In genomic region chr6:39783521-39783920, GRCm38 (mm10) we compare ENCODE assay signal across 26 mouse cellular contexts. TPM values are rescaled to one million over a fixed set of nuclear protein-coding genes. Genes with fewer than 3 reads are reported as not detected.
A peak's percentile ranks its signal among the peaks of the same experiment; 100 is the strongest.
DNase-seq lines count a peak whose midpoint lies in the region; ATAC-seq and TF ChIP-seq lines count a peak whose summit lies in the region.
"Had no signal": no experiment of that assay in that cellular context is flagged by ENCODE, and none has a peak within 500 bp of the region (broad histone marks: within the 10 kb centered on the region; RNA-seq: fewer than 3 reads in every experiment).

No protein-coding gene starts in this region.

- no peaks in the 10 kb centered on the region for H3K36me3 ChIP-seq in midbrain, postnatal 0 days (ENCODE audit: insufficient read depth, low read length)
- H3K36me3 ChIP-seq: forebrain, embryonic 10.5 days; heart, embryonic 10.5 days; limb, embryonic 15.5 days; liver, embryonic 15.5 days; midbrain, embryonic 12.5 days; neural tube, embryonic 12.5 days had no signal

- H3K27ac ChIP-seq in midbrain, postnatal 0 days (ENCODE audit: low read depth, low read length) = no peak overlapping the region
- H3K27ac ChIP-seq: forebrain, embryonic 10.5 days; heart, embryonic 10.5 days; layer of hippocampus, adult 2 months; limb, embryonic 15.5 days; liver, embryonic 15.5 days; midbrain, embryonic 12.5 days; neural tube, embryonic 12.5 days; stomach, postnatal 0 days had no signal

- TF ChIP-seq POLR2A in lung, adult 2 months (IDR thresholded peaks at IDR 0.05; ENCODE audit: borderline replicate concordance, extremely low read depth, low read depth, low read length) = no peak

- H3K4me1 ChIP-seq in lung, adult 2 months (ENCODE audit: control insufficient read depth, insufficient read depth, low read length) = 0 out of 2 replicates have a peak, but pooled peaks cover 2% of the 10 kb centered on the region
- H3K4me1 ChIP-seq in midbrain, postnatal 0 days (ENCODE audit: insufficient read depth, low read length) = no peaks in the 10 kb centered on the region

- ATAC-seq in midbrain, postnatal 0 days (ENCODE audit: low FRiP score) = no peak
- ATAC-seq: forebrain, postnatal 0 days; hindbrain, embryonic 16.5 days had no signal

- no peak for TF ChIP-seq CTCF in lung, adult 2 months (IDR thresholded peaks at IDR 0.05; ENCODE audit: insufficient read depth, low read length)
- no peak for TF ChIP-seq CTCF in midbrain, postnatal 0 days (IDR thresholded peaks at IDR 0.05)

- H3K9ac ChIP-seq in midbrain, postnatal 0 days (replicated peaks; ENCODE audit: low read length, poor library complexity, severe bottlenecking) = no peak overlapping the region
- H3K9ac ChIP-seq: forebrain, postnatal 0 days; limb, embryonic 15.5 days; liver, embryonic 15.5 days; midbrain, embryonic 12.5 days; neural tube, embryonic 12.5 days had no signal

- no peaks in the 10 kb centered on the region for H3K27me3 ChIP-seq in midbrain, postnatal 0 days (ENCODE audit: insufficient read depth, low read length)
- H3K27me3 ChIP-seq: limb, embryonic 15.5 days; neural tube, embryonic 12.5 days had no signal

- WGBS in lung, adult 2 months = 74% methylated on average over 7 of the region's 7 CpGs
- WGBS in midbrain, postnatal 0 days = 69% methylated on average over 7 of the region's 7 CpGs

- H3K4me2 ChIP-seq in midbrain, postnatal 0 days (ENCODE audit: low read depth, low read length, poor library complexity, severe bottlenecking) = no peak overlapping the region
- H3K4me2 ChIP-seq: limb, embryonic 15.5 days; liver, embryonic 15.5 days; midbrain, embryonic 12.5 days; neural tube, embryonic 12.5 days had no signal

- H3K9me3 ChIP-seq in midbrain, postnatal 0 days (ENCODE audit: low read length) = no peaks in the 10 kb centered on the region
- H3K9me3 ChIP-seq: forebrain, embryonic 10.5 days; heart, embryonic 10.5 days; limb, embryonic 15.5 days; liver, embryonic 15.5 days; midbrain, embryonic 12.5 days; neural tube, embryonic 12.5 days had no signal

- peak; percentile 26 for DNase-seq in gastrocnemius, postnatal 14 days
- no peak for DNase-seq in gastrocnemius, postnatal 10 days
- peak; percentile 47 for DNase-seq in kidney, postnatal 10 days
- no peak for DNase-seq in kidney, adult 18-20 months
- DNase-seq in lung, postnatal 25 days (ENCODE audit: low spot score) = peak; percentile 8
- no peak for DNase-seq in lung, adult 2 months
- no peak for DNase-seq in midbrain, postnatal 0 days (ENCODE audit: low spot score)
- no peak for DNase-seq in thymus, postnatal 36 days
- DNase-seq: adrenal gland, postnatal 36 days; B cell, adult 2 months; cerebellum, adult 2 months; forebrain, postnatal 0 days; heart, postnatal 36 days; kidney, adult 11 months; layer of hippocampus, postnatal 36 days; right cerebral cortex, postnatal 4 days; thymus, postnatal 14 days had no signal

- no peak overlapping the region for H3K4me3 ChIP-seq in lung, adult 2 months (replicated peaks; ENCODE audit: extremely low read depth, low read depth, low read length)
- no peak overlapping the region for H3K4me3 ChIP-seq in midbrain, postnatal 0 days (ENCODE audit: low read depth, low read length)
- H3K4me3 ChIP-seq: forebrain, embryonic 10.5 days; heart, embryonic 10.5 days; layer of hippocampus, adult 2 months; limb, embryonic 15.5 days; liver, embryonic 15.5 days; midbrain, embryonic 12.5 days; neural tube, embryonic 12.5 days had no signal

- intact Hi-C loops in gastrocnemius, postnatal 14 days (cut with DNase I; ENCODE audit: low total_unique reads) = loop anchor here (5.0 to 10.0 kb wide), 2 partner anchors 159 to 316 kb away; no protein-coding TSS in a partner anchor

RNA-seq across cellular contexts. Expression of gene Mrps33, which starts 27.3 kb away (rescaled TPM):
- 10 to 100 TPM; 54.9 to 65.0 TPM for total RNA-seq in gastrocnemius, postnatal 14 days (2021)
- 10 to 100 TPM; 57.4 to 61.1 TPM for total RNA-seq in gastrocnemius, postnatal 10 days (2021)
- 34.2 and 73.7 TPM in 2 replicates for polyA plus RNA-seq in lung, adult 2 months (2012; rRNA removed)
- 34.3 and 41.7 TPM in 2 replicates for total RNA-seq in midbrain, postnatal 0 days (2014; rRNA removed)
- 167 and 171 TPM in 2 replicates for polyA plus RNA-seq in midbrain, postnatal 0 days (2015; fragmentation: Nextera tagmentation; extraction: Ambion mirVana)

RNA-seq across cellular contexts. Expression of gene Braf, which starts 58.3 kb away (rescaled TPM):
- total RNA-seq in gastrocnemius, postnatal 14 days (2021) = 1 to 10 TPM; 8.3 to 9.3 TPM
- total RNA-seq in gastrocnemius, postnatal 10 days (2021) = 10 to 100 TPM; 10.2 to 14.1 TPM
- polyA plus RNA-seq in lung, adult 2 months (2012; rRNA removed) = 7.7 and 14.6 TPM in 2 replicates
- total RNA-seq in midbrain, postnatal 0 days (2014; rRNA removed) = 46.0 and 48.0 TPM in 2 replicates
- polyA plus RNA-seq in midbrain, postnatal 0 days (2015; fragmentation: Nextera tagmentation; extraction: Ambion mirVana) = 14.4 and 17.1 TPM in 2 replicates

Comparison
In these comparisons a context has a peak if more than half of its experiments do, and no peak if none do; other contexts are left out.
1. DNase-seq: peak in gastrocnemius, postnatal 14 days (single experiment), kidney, postnatal 10 days (single experiment) and lung, postnatal 25 days (single experiment); none in gastrocnemius, postnatal 10 days (single experiment), kidney, adult 18-20 months (single experiment), lung, adult 2 months (single experiment), midbrain, postnatal 0 days (single experiment) and thymus, postnatal 36 days (0 of 2).